16 mouse cellular contexts compared by ENCODE assay signal in genomic region chr11:46223575-46223974, GRCm38 (mm10). TPM values are rescaled to one million over a fixed set of nuclear protein-coding genes. Genes with fewer than 3 reads are reported as not detected.
DNase-seq lines count a peak whose midpoint lies in the region; ATAC-seq and TF ChIP-seq lines count a peak whose summit lies in the region.
"Had no signal": no experiment of that assay in that cellular context is flagged by ENCODE, and none has a peak within 500 bp of the region (broad histone marks: within the 10 kb centered on the region; RNA-seq: fewer than 3 reads in every experiment).

No protein-coding gene starts in this region.

- H3K36me3 ChIP-seq in hindbrain, postnatal 0 days (ENCODE audit: insufficient read depth, low read length): peaks cover 21% of the 10 kb centered on the region
- peaks cover 38% of the 10 kb centered on the region for H3K36me3 ChIP-seq in hindbrain, embryonic 10.5 days
- no peaks in the 10 kb centered on the region for H3K36me3 ChIP-seq in lung, embryonic 14.5 days (ENCODE audit: insufficient read depth)
- no peaks in the 10 kb centered on the region for H3K36me3 ChIP-seq in ES-Bruce4 (ENCODE audit: control insufficient read depth, insufficient read depth, low read length, poor library complexity, severe bottlenecking)
- H3K36me3 ChIP-seq: liver, embryonic 15.5 days had no signal

- H3K4me1 ChIP-seq in hindbrain, postnatal 0 days (ENCODE audit: insufficient read depth, low read length): 0 out of 2 replicates have a peak, but pooled peaks cover 4% of the 10 kb centered on the region
- peaks cover 25% of the 10 kb centered on the region for H3K4me1 ChIP-seq in hindbrain, embryonic 10.5 days (replicated peaks)
- no peaks in the 10 kb centered on the region for H3K4me1 ChIP-seq in lung, embryonic 14.5 days (ENCODE audit: insufficient read depth)
- no peaks in the 10 kb centered on the region for H3K4me1 ChIP-seq in ES-Bruce4 (ENCODE audit: control insufficient read depth, insufficient read depth, low read length)
- peaks cover 5% of the 10 kb centered on the region; the same call in 1 of the 2 replicates for H3K4me1 ChIP-seq in cortical plate, adult 2 months (ENCODE audit: control insufficient read depth, insufficient read depth, low read length)

- no peaks in the 10 kb centered on the region for H3K27me3 ChIP-seq in hindbrain, postnatal 0 days (ENCODE audit: insufficient read depth, low read length)
- no peaks in the 10 kb centered on the region for H3K27me3 ChIP-seq in hindbrain, embryonic 10.5 days (ENCODE audit: insufficient read depth, poor library complexity, severe bottlenecking)
- H3K27me3 ChIP-seq in lung, embryonic 14.5 days (ENCODE audit: insufficient read depth, low read length): no peaks in the 10 kb centered on the region
- no peaks in the 10 kb centered on the region for H3K27me3 ChIP-seq in ES-Bruce4 (ENCODE audit: control insufficient read depth, insufficient read depth, low read length, poor library complexity, severe bottlenecking)
- H3K27me3 ChIP-seq: liver, embryonic 15.5 days had no signal

- TF ChIP-seq POLR2A in ES-Bruce4 (IDR thresholded peaks at IDR 0.05; ENCODE audit: insufficient read depth, low read length): no peak
- TF ChIP-seq POLR2A in cortical plate, adult 2 months (IDR thresholded peaks at IDR 0.05; ENCODE audit: extremely low read depth, insufficient read depth, low read length): no peak

- no peak overlapping the region for H3K9ac ChIP-seq in hindbrain, postnatal 0 days (replicated peaks; ENCODE audit: low read length)
- H3K9ac ChIP-seq in lung, embryonic 14.5 days: no peak overlapping the region
- H3K9ac ChIP-seq in ES-Bruce4 (ENCODE audit: low read depth, poor library complexity, severe bottlenecking): no peak overlapping the region
- H3K9ac ChIP-seq: liver, embryonic 15.5 days had no signal

- peak; percentile 27 for DNase-seq in hindbrain, postnatal 0 days (ENCODE audit: low spot score)
- DNase-seq in hindbrain, embryonic 10.5 days (ENCODE audit: low spot score): no peak
- no peak for DNase-seq in lung, embryonic 14.5 days
- no peak for DNase-seq in lung, postnatal 10 days
- DNase-seq in adrenal gland, postnatal 14 days: no peak
- DNase-seq: cerebellum, postnatal 10 days; heart, postnatal 4 days; midbrain, embryonic 14.5 days; thymus, postnatal 36 days had no signal

- no peak overlapping the region for H3K4me2 ChIP-seq in hindbrain, postnatal 0 days (ENCODE audit: low read depth, low read length)
- no peak overlapping the region for H3K4me2 ChIP-seq in lung, embryonic 14.5 days
- H3K4me2 ChIP-seq: liver, embryonic 15.5 days had no signal

- no peak for TF ChIP-seq EP300 in ES-Bruce4 (IDR thresholded peaks at IDR 0.05; ENCODE audit: insufficient read depth, low read depth, low read length)

- no peak overlapping the region for H3K4me3 ChIP-seq in hindbrain, postnatal 0 days (ENCODE audit: low read length)
- no peak overlapping the region for H3K4me3 ChIP-seq in hindbrain, embryonic 10.5 days
- no peak overlapping the region for H3K4me3 ChIP-seq in lung, embryonic 14.5 days (ENCODE audit: low read depth, low read length)
- H3K4me3 ChIP-seq in ES-Bruce4 (ENCODE audit: low read depth, low read length): no peak overlapping the region
- H3K4me3 ChIP-seq in cortical plate, adult 2 months (ENCODE audit: insufficient read depth, low read length): no peak overlapping the region
- H3K4me3 ChIP-seq: liver, embryonic 15.5 days had no signal

- WGBS in hindbrain, postnatal 0 days: 59% methylated on average over 2 of the region's 2 CpGs
- 80% methylated on average over 2 of the region's 2 CpGs for WGBS in hindbrain, embryonic 10.5 days
- WGBS in lung, embryonic 14.5 days: 72% methylated on average over 2 of the region's 2 CpGs

- H3K27ac ChIP-seq in hindbrain, postnatal 0 days: no peak overlapping the region
- H3K27ac ChIP-seq in hindbrain, embryonic 10.5 days: no peak overlapping the region
- H3K27ac ChIP-seq in lung, embryonic 14.5 days (ENCODE audit: low read depth): no peak overlapping the region
- H3K27ac ChIP-seq in ES-Bruce4 (ENCODE audit: insufficient read depth, low read length): no peak overlapping the region
- no peak overlapping the region for H3K27ac ChIP-seq in cortical plate, adult 2 months (ENCODE audit: insufficient read depth, low read length)
- H3K27ac ChIP-seq: liver, embryonic 15.5 days had no signal

- peak; percentile 53 for TF ChIP-seq CTCF in hindbrain, postnatal 0 days (IDR thresholded peaks at IDR 0.05; ENCODE audit: low read depth)
- 0 out of 2 replicates have a peak, but pooled peaks have one; percentile 39 for TF ChIP-seq CTCF in lung, embryonic 14.5 days (IDR thresholded peaks at IDR 0.05; ENCODE audit: low read depth)
- peak; percentile 15 for TF ChIP-seq CTCF in ES-Bruce4 (IDR thresholded peaks at IDR 0.05; ENCODE audit: low read depth, low read length)
- 0 out of 2 replicates have a peak, but pooled peaks have one; percentile 10 for TF ChIP-seq CTCF in cortical plate, adult 2 months (IDR thresholded peaks at IDR 0.05; ENCODE audit: extremely low read depth, insufficient read depth, low read length)

- ATAC-seq in hindbrain, postnatal 0 days: no peak
- no peak for ATAC-seq in lung, embryonic 14.5 days (ENCODE audit: insufficient read depth)
- no peak for ATAC-seq in megakaryocyte progenitor cell, adult 5-6 weeks (replicated peaks; ENCODE audit: poor library complexity)
- ATAC-seq: forebrain, embryonic 14.5 days had no signal

- H3K9me3 ChIP-seq in hindbrain, postnatal 0 days (ENCODE audit: low read length): no peaks in the 10 kb centered on the region
- H3K9me3 ChIP-seq in hindbrain, embryonic 10.5 days: 0 out of 2 replicates have a peak, but pooled peaks cover 2% of the 10 kb centered on the region
- no peaks in the 10 kb centered on the region for H3K9me3 ChIP-seq in lung, embryonic 14.5 days (ENCODE audit: low read depth, low read length)
- no peaks in the 10 kb centered on the region for H3K9me3 ChIP-seq in ES-Bruce4 (replicated peaks; ENCODE audit: control insufficient read depth, insufficient read depth, low read length, poor library complexity, severe bottlenecking)
- H3K9me3 ChIP-seq: liver, embryonic 15.5 days had no signal

RNA-seq across cellular contexts. Expression of gene Fndc9, which starts 11.8 kb away (rescaled TPM):
- 1.8 and 2.2 TPM in 2 replicates for total RNA-seq in hindbrain, postnatal 0 days (2014; rRNA removed)
- 3.8 and 5.0 TPM in 2 replicates for polyA plus RNA-seq in hindbrain, postnatal 0 days (2015; fragmentation: Nextera tagmentation; extraction: Ambion mirVana)
- 0.40 and 0.80 TPM in 2 replicates for polyA plus RNA-seq in hindbrain, embryonic 10.5 days (2016; fragmentation: Nextera tagmentation; extraction: Ambion mirVana)
- polyA plus RNA-seq in lung, embryonic 14.5 days (2014; fragmentation: Nextera tagmentation; extraction: Ambion mirVana): 0.08 TPM in 1 of 2 replicates, not detected in the other
- not detected in 2 replicates for polyA plus RNA-seq in ES-Bruce4 (2011; ENCODE audit: insufficient read depth, insufficient read length, low read depth, missing spikeins)
- polyA plus RNA-seq in cortical plate, adult 2 months (2012; rRNA removed): 0.61 and 0.96 TPM in 2 replicates
- total RNA-seq in megakaryocyte progenitor cell, adult 5-6 weeks (2015): not detected in 2 replicates
- not detected in 2 replicates for total RNA-seq in megakaryocyte progenitor cell, adult 5-6 weeks (2017)
- total RNA-seq in adrenal gland, postnatal 14 days (2021): not detected in 2 replicates
- total RNA-seq: adrenal gland, postnatal 4 days; heart, postnatal 4 days had no signal
- polyA plus RNA-seq: kidney, embryonic 14.5 days had no signal

RNA-seq across cellular contexts. Expression of gene Nipal4, which starts 57.3 kb away (rescaled TPM):
- 0.65 and 1.6 TPM in 2 replicates for total RNA-seq in hindbrain, postnatal 0 days (2014; rRNA removed)
- 0.38 and 0.47 TPM in 2 replicates for polyA plus RNA-seq in hindbrain, postnatal 0 days (2015; fragmentation: Nextera tagmentation; extraction: Ambion mirVana)
- polyA plus RNA-seq in hindbrain, embryonic 10.5 days (2016; fragmentation: Nextera tagmentation; extraction: Ambion mirVana): 0.65 and 0.66 TPM in 2 replicates
- polyA plus RNA-seq in lung, embryonic 14.5 days (2014; fragmentation: Nextera tagmentation; extraction: Ambion mirVana): 1.5 and 1.8 TPM in 2 replicates
- polyA plus RNA-seq in ES-Bruce4 (2011; ENCODE audit: insufficient read depth, insufficient read length, low read depth, missing spikeins): 3.6 and 4.1 TPM in 2 replicates
- polyA plus RNA-seq in cortical plate, adult 2 months (2012; rRNA removed): 4.0 and 4.9 TPM in 2 replicates
- total RNA-seq in megakaryocyte progenitor cell, adult 5-6 weeks (2015): not detected in 2 replicates
- not detected in 2 replicates for total RNA-seq in megakaryocyte progenitor cell, adult 5-6 weeks (2017)
- total RNA-seq in adrenal gland, postnatal 14 days (2021): not detected in 2 replicates
